Mouse (Mus musculus): ENCODE data around the gene Fam83c. TPM values are rescaled to one million over a fixed set of nuclear protein-coding genes. Genes with fewer than 3 reads are reported as not detected.
A peak's percentile ranks its signal among the peaks of the same experiment; 100 is the strongest.
"Not testable (repeated sequence)": the region's sequence is repeated elsewhere in the genome, so short reads cannot be mapped to it uniquely, and the experiment has no call there.

Gene Fam83c
- polyA plus RNA-seq, 1 experiment from 2014 or later = 2.7 TPM

- no peaks in the 10 kb centered on the region for H3K36me3 ChIP-seq (ENCODE audit: control insufficient read depth, insufficient read depth, low read length)
- H3K4me3 ChIP-seq (ENCODE audit: low read depth, low read length) = no peak overlapping the region
- H3K27me3 ChIP-seq (ENCODE audit: control insufficient read depth, insufficient read depth, low read length) = no peaks in the 10 kb centered on the region
- DNase-seq (ENCODE audit: low spot score) = no peak
- WGBS = 87% methylated on average over 4 of the region's 4 CpGs
- H3K9me3 ChIP-seq (ENCODE audit: control insufficient read depth, low read length) = no peaks in the 10 kb centered on the region
- no peaks in the 10 kb centered on the region for H3K4me1 ChIP-seq (replicated peaks; ENCODE audit: control insufficient read depth, insufficient read depth)
- H3K4me2 ChIP-seq (replicated peaks; ENCODE audit: low read depth) = no peak overlapping the region
- ATAC-seq (ENCODE audit: low FRiP score, low TSS enrichment) = no peak
- H3K9ac ChIP-seq (ENCODE audit: low read length) = no peak overlapping the region
- no peak overlapping the region for H3K27ac ChIP-seq (replicated peaks)
- TF ChIP-seq EP300 (optimal IDR thresholded peaks at IDR 0.05) (no peak), CTCF (IDR thresholded peaks at IDR 0.05; ENCODE audit: low read depth) (no peak)
Measured at GRCm38 (mm10) chr2:155838961-155839360, 4.3 kb upstream of the Fam83c start.

- no peaks in the 10 kb centered on the region for H3K36me3 ChIP-seq (ENCODE audit: control insufficient read depth, insufficient read depth, low read length)
- no peak overlapping the region for H3K4me2 ChIP-seq (replicated peaks; ENCODE audit: low read depth)
- H3K9ac ChIP-seq (ENCODE audit: low read length) = no peak overlapping the region
- TF ChIP-seq CTCF (IDR thresholded peaks at IDR 0.05; ENCODE audit: low read depth) = no peak
- no peak for TF ChIP-seq EP300 (optimal IDR thresholded peaks at IDR 0.05)
- DNase-seq (ENCODE audit: low spot score) = no peak
- no peak overlapping the region for H3K27ac ChIP-seq (replicated peaks)
- H3K9me3 ChIP-seq (ENCODE audit: control insufficient read depth, low read length) = no peaks in the 10 kb centered on the region
- H3K4me1 ChIP-seq (replicated peaks; ENCODE audit: control insufficient read depth, insufficient read depth) = no peaks in the 10 kb centered on the region
- 78% methylated on average over 3 of the region's 3 CpGs for WGBS
- no peak overlapping the region for H3K4me3 ChIP-seq (ENCODE audit: low read depth, low read length)
- H3K27me3 ChIP-seq (ENCODE audit: control insufficient read depth, insufficient read depth, low read length) = no peaks in the 10 kb centered on the region
- ATAC-seq (ENCODE audit: low FRiP score, low TSS enrichment) = no peak
Measured at GRCm38 (mm10) chr2:155837961-155838360, 3.3 kb upstream of the Fam83c start.

GRCm38 (mm10) chr2:155832087-155832486 lies 2.6 kb downstream of the Fam83c start:
- H3K4me3 ChIP-seq (ENCODE audit: low read depth, low read length); H3K36me3 ChIP-seq (ENCODE audit: control insufficient read depth, insufficient read depth, low read length); DNase-seq (ENCODE audit: low spot score); H3K9ac ChIP-seq (ENCODE audit: low read length); H3K9me3 ChIP-seq (ENCODE audit: control insufficient read depth, low read length); ATAC-seq (ENCODE audit: low FRiP score, low TSS enrichment); H3K27ac ChIP-seq (replicated peaks); H3K4me2 ChIP-seq (replicated peaks; ENCODE audit: low read depth); H3K27me3 ChIP-seq (ENCODE audit: control insufficient read depth, insufficient read depth, low read length); H3K4me1 ChIP-seq (replicated peaks; ENCODE audit: control insufficient read depth, insufficient read depth): not testable (repeated sequence)
- TF ChIP-seq CTCF (IDR thresholded peaks at IDR 0.05; ENCODE audit: low read depth) = peak; percentile 59
- WGBS = 71% methylated on average over 1 of the region's 1 CpGs

GRCm38 (mm10) chr2:155831302-155831701 lies 3.4 kb downstream of the Fam83c start:
- no peak overlapping the region for H3K27ac ChIP-seq (replicated peaks)
- no peaks in the 10 kb centered on the region for H3K27me3 ChIP-seq (ENCODE audit: control insufficient read depth, insufficient read depth, low read length)
- H3K9me3 ChIP-seq (ENCODE audit: control insufficient read depth, low read length) = no peaks in the 10 kb centered on the region
- TF ChIP-seq EP300 (optimal IDR thresholded peaks at IDR 0.05) (no peak), CTCF (IDR thresholded peaks at IDR 0.05; ENCODE audit: low read depth) (peak; percentile 58)
- no peak overlapping the region for H3K9ac ChIP-seq (ENCODE audit: low read length)
- DNase-seq (ENCODE audit: low spot score) (no peak), ATAC-seq (ENCODE audit: low FRiP score, low TSS enrichment) (no peak)
- no peaks in the 10 kb centered on the region for H3K36me3 ChIP-seq (ENCODE audit: control insufficient read depth, insufficient read depth, low read length)
- H3K4me1 ChIP-seq (replicated peaks; ENCODE audit: control insufficient read depth, insufficient read depth) = no peaks in the 10 kb centered on the region
- H3K4me2 ChIP-seq (replicated peaks; ENCODE audit: low read depth) = no peak overlapping the region
- no peak overlapping the region for H3K4me3 ChIP-seq (ENCODE audit: low read depth, low read length)
- WGBS = 55% methylated on average over 9 of the region's 9 CpGs

- 74% methylated on average over 8 of the region's 8 CpGs for WGBS
- H3K4me2 ChIP-seq (replicated peaks; ENCODE audit: low read depth) = no peak overlapping the region
- no peaks in the 10 kb centered on the region for H3K9me3 ChIP-seq (ENCODE audit: control insufficient read depth, low read length)
- H3K27me3 ChIP-seq (ENCODE audit: control insufficient read depth, insufficient read depth, low read length) = no peaks in the 10 kb centered on the region
- no peak overlapping the region for H3K4me3 ChIP-seq (ENCODE audit: low read depth, low read length)
- ATAC-seq (ENCODE audit: low FRiP score, low TSS enrichment) = no peak
- no peaks in the 10 kb centered on the region for H3K4me1 ChIP-seq (replicated peaks; ENCODE audit: control insufficient read depth, insufficient read depth)
- no peak overlapping the region for H3K27ac ChIP-seq (replicated peaks)
- TF ChIP-seq EP300 (optimal IDR thresholded peaks at IDR 0.05) (no peak), CTCF (IDR thresholded peaks at IDR 0.05; ENCODE audit: low read depth) (no peak)
- no peak for DNase-seq (ENCODE audit: low spot score)
- H3K9ac ChIP-seq (ENCODE audit: low read length) = no peak overlapping the region
- no peaks in the 10 kb centered on the region for H3K36me3 ChIP-seq (ENCODE audit: control insufficient read depth, insufficient read depth, low read length)
Measured at GRCm38 (mm10) chr2:155830841-155831240, 3.8 kb downstream of the Fam83c start.

GRCm38 (mm10) chr2:155826630-155827424 lies 7.8 kb downstream of the Fam83c start, which contains the start of gene Eif6:
Eif6 (minus strand) TSS chr2:155826925.
- peak within 1 kb of the TSS; percentile 93 for H3K27ac ChIP-seq (replicated peaks)
- H3K27me3 ChIP-seq (ENCODE audit: control insufficient read depth, insufficient read depth, low read length) = no peaks in the 10 kb centered on the region
- ATAC-seq (ENCODE audit: low FRiP score, low TSS enrichment) (peak; percentile 94), DNase-seq (ENCODE audit: low spot score) (peak; percentile 96)
- WGBS = 2% methylated on average over 27 of the region's 27 CpGs
- TF ChIP-seq EP300 (optimal IDR thresholded peaks at IDR 0.05) = no peak
- TF ChIP-seq CTCF (IDR thresholded peaks at IDR 0.05; ENCODE audit: low read depth) = no peak
- H3K4me1 ChIP-seq (replicated peaks; ENCODE audit: control insufficient read depth, insufficient read depth) = no peaks in the 10 kb centered on the region
- H3K4me2 ChIP-seq (replicated peaks; ENCODE audit: low read depth) = peak within 1 kb of the TSS; percentile 69
- H3K9me3 ChIP-seq (ENCODE audit: control insufficient read depth, low read length) = no peaks in the 10 kb centered on the region
- H3K36me3 ChIP-seq (ENCODE audit: control insufficient read depth, insufficient read depth, low read length) = peaks cover 5% of the 10 kb centered on the region
- peak within 1 kb of the TSS; percentile 92 for H3K9ac ChIP-seq (ENCODE audit: low read length)
- H3K4me3 ChIP-seq (ENCODE audit: low read depth, low read length) = peak within 1 kb of the TSS; percentile 64

All from stomach, postnatal 0 days (tissue).